Mouse (Mus musculus) neural tube, embryonic 12.5 days (tissue): ENCODE results near the gene Ercc1. TPM values are rescaled to one million over a fixed set of nuclear protein-coding genes. Genes with fewer than 3 reads are reported as not detected.

Experiments
- ATAC-seq: fragments of 200-750 bp; cut with Nextera tagmentation; 2 replicates; pipeline ENCODE4 v1.8.0; 2017; ENCODE audit warnings: low read depth, mild to moderate bottlenecking, moderate TSS enrichment, moderate library complexity; ENCODE audit not compliant: low FRiP score
- H3K27ac ChIP-seq: fragments of 300-500 bp; sonication (generic); 2 replicates; pipeline ENCODE4 v1.5.1; 2016
- H3K27me3 ChIP-seq: fragments of 300-500 bp; sonication (generic); replicated peaks from 2 replicates; pipeline ENCODE4 v1.6.1; 2016; ENCODE audit warnings: mild to moderate bottlenecking
- H3K36me3 ChIP-seq: fragments of 300-500 bp; sonication (generic); 2 replicates; pipeline ENCODE4 v1.6.1; 2016; ENCODE audit warnings: mild to moderate bottlenecking
- H3K4me1 ChIP-seq: fragments of 300-500 bp; sonication (generic); 2 replicates; pipeline ENCODE4 v1.6.1; 2016
- H3K4me2 ChIP-seq: fragments of 300-500 bp; sonication (generic); replicated peaks from 2 replicates; pipeline ENCODE4 v1.6.1; 2016; ENCODE audit warnings: mild to moderate bottlenecking
- H3K4me3 ChIP-seq: fragments of 300-500 bp; sonication (generic); 2 replicates; pipeline ENCODE4 v1.5.1; 2016
- H3K9ac ChIP-seq: fragments of 300-500 bp; sonication (generic); 2 replicates; pipeline ENCODE4 v1.6.1; 2016; ENCODE audit warnings: mild to moderate bottlenecking
- H3K9me3 ChIP-seq: fragments of 300-500 bp; sonication (generic); 2 replicates; pipeline ENCODE4 v1.6.1; 2016; ENCODE audit warnings: mild to moderate bottlenecking
- WGBS: fragments of 180-500 bp; shearing (Covaris S2); methylation state at CpG from one replicate; pipeline ENCODE4 v1.1.7; 2016; 5-methylcytosine and 5-hydroxymethylcytosine counted together
- polyA plus RNA-seq: library from polyadenylated mRNA; unstranded; fragments of >200 nt; fragmentation: Nextera tagmentation; extraction: Ambion mirVana; gene quantifications from 2 replicates; pipeline ENCODE4 v1.2.1, GENCODE M21; 2016

Gene Ercc1
- polyA plus RNA-seq, 1 experiment from 2014 or later = 103 TPM

DNA sequence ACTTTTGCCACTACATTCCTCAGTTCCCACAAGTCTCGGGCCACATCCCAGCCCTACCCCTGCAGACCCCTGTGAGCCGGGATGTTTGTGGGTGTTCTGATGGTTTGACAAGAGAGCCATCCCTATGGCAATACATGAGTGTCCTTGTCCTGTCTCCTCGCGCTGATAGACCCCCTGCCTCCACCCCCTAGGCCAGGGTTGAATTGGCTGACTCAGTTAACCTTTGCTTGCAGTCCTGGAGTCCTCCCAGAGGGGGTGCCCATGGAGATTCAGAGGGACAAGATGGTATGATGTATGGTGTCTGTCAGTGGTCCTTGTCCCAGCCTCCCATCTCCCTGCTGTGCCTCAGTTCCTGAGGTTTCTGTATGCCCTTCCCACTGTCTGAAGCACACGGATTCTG lies 30.5 kb upstream of the Ercc1 start:
- WGBS = 51% methylated on average over 5 of the region's 5 CpGs

DNA sequence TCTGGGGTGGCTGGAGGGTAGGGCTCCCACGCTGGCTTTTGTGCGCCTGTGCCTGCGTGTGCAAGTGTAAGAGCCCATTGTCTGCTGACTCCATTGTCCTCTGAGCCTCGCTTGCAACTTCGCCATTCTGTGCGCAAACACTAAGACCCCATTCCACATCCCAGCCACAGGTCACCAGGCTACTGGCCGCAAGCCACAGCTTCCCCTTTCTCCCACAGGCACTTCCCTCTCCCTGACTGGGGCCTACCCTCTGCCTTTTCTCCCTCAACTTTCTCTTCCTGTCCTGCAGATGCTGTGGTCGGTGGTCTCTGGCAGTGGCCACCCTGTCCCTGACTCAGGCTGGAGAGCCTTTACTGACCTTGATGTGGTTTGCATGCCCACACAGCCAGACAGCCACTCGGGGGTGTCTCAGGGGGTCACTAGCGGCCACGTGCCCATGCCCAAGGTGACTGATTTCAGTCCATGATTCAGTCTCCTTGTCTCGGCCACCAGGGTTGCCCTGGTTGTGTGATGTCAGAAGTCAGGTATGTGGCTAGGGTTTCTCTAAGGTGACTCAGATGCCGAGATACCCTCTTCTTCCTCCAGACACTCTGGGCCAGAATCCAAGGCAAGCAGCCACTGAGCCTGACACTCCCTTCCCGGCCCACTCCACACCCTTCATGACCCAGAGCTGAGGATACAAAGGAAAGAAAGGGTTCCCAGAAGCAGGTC lies 28.0 kb upstream of the Ercc1 start:
- H3K9me3 ChIP-seq = no peaks in the 10 kb centered on the region
- H3K4me3 ChIP-seq = no peak overlapping the region
- H3K4me1 ChIP-seq = peaks cover 15% of the 10 kb centered on the region
- peaks cover 41% of the 10 kb centered on the region for H3K27me3 ChIP-seq
- H3K4me2 ChIP-seq = no peak overlapping the region
- no peak overlapping the region for H3K27ac ChIP-seq
- no peak for ATAC-seq
- 49% methylated on average over 14 of the region's 14 CpGs for WGBS
- H3K36me3 ChIP-seq = no peaks in the 10 kb centered on the region
- H3K9ac ChIP-seq = 0 out of 2 replicates have a peak overlapping the region, but pooled peaks have one; percentile 13

More for the DNA sequence above, 30.5 kb upstream of the Ercc1 start:
- Histone ChIP-seq H3K4me3 (no peak overlapping the region), H3K4me1 (peaks cover 15% of the 10 kb centered on the region), H3K9ac (no peak overlapping the region), H3K36me3 (no peaks in the 10 kb centered on the region), H3K4me2 (no peak overlapping the region), H3K27ac (no peak overlapping the region), H3K9me3 (no peaks in the 10 kb centered on the region), H3K27me3 (peaks cover 44% of the 10 kb centered on the region)
- no peak for ATAC-seq

DNA sequence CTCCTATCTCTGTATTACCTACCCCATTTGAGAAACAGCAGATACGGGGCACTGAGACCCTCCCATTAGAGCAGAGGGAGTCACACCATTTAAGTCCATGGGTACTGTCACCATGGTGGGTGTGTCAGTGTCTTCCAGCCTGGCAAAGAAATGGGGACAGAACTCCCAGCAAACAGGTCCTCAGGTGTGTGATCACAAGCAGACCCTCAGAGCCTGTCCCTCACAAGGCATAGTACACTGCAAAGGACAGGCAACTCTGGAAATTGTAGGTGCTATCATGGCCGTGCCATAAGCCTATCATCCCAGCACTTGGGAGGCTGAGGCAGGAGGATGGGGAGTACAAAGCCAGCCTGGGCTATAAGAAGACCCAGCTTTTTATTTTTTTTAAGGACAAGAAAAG lies 26.4 kb upstream of the Ercc1 start:
- Histone ChIP-seq H3K9ac (no peak overlapping the region), H3K27ac (no peak overlapping the region), H3K4me3 (no peak overlapping the region), H3K27me3 (peaks cover 31% of the 10 kb centered on the region), H3K9me3 (no peaks in the 10 kb centered on the region), H3K36me3 (no peaks in the 10 kb centered on the region), H3K4me2 (no peak overlapping the region), H3K4me1 (peaks cover 15% of the 10 kb centered on the region)
- WGBS = 66% methylated on average over 2 of the region's 2 CpGs
- no peak for ATAC-seq

DNA sequence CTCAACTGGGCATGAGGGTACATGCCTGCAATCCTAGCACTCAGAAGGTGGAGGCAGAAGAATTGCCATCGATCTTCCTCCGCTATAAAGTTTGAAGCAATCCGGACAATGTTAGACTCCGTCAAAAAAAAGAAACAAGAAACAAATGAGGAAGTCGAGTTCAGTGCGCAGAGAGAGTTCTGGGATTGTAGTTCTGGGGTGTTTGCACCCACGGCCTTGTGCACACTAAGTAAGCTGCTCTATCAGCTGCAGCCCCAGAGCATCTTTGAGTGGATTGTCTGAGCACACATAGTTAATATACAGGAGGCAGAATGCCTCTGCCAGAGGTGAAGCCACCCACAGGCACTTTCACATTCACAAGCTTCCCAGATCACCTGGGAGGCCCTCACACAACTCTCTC lies 25.9 kb upstream of the Ercc1 start:
- no peak overlapping the region for H3K9ac ChIP-seq
- no peaks in the 10 kb centered on the region for H3K9me3 ChIP-seq
- no peaks in the 10 kb centered on the region for H3K36me3 ChIP-seq
- H3K4me3 ChIP-seq = no peak overlapping the region
- no peak overlapping the region for H3K4me2 ChIP-seq
- 81% methylated on average over 7 of the region's 7 CpGs for WGBS
- peaks cover 15% of the 10 kb centered on the region for H3K4me1 ChIP-seq
- H3K27ac ChIP-seq = no peak overlapping the region
- H3K27me3 ChIP-seq = peaks cover 27% of the 10 kb centered on the region
- no peak for ATAC-seq

DNA sequence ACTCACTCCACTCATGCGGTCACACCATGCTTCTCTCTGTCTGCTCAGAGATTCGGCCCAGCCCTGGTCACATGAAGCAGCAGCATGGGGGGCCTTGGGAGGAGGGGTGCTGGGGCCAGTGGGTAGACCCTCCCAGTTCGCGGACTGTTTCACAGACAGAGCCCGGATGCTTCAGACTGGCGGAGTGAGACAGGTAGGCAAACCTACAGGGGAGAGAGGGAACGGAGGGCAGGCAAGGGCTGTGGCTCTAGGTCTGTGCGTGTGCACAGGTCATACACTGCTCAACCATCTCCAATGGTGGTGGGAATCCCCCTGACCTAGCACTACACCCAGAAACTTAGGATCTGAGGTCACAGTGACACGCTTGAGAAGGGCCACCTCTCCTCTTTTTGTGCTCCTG lies 25.1 kb upstream of the Ercc1 start:
- peak overlapping the region; percentile 57 for H3K9ac ChIP-seq
- peaks cover 15% of the 10 kb centered on the region for H3K4me1 ChIP-seq
- peak overlapping the region; percentile 81 for H3K4me2 ChIP-seq
- peaks cover 21% of the 10 kb centered on the region for H3K27me3 ChIP-seq
- WGBS = 24% methylated on average over 9 of the region's 9 CpGs
- peak; percentile 77 for ATAC-seq
- H3K4me3 ChIP-seq = peak overlapping the region; percentile 41
- no peaks in the 10 kb centered on the region for H3K9me3 ChIP-seq
- no peak overlapping the region for H3K27ac ChIP-seq
- H3K36me3 ChIP-seq = no peaks in the 10 kb centered on the region

DNA sequence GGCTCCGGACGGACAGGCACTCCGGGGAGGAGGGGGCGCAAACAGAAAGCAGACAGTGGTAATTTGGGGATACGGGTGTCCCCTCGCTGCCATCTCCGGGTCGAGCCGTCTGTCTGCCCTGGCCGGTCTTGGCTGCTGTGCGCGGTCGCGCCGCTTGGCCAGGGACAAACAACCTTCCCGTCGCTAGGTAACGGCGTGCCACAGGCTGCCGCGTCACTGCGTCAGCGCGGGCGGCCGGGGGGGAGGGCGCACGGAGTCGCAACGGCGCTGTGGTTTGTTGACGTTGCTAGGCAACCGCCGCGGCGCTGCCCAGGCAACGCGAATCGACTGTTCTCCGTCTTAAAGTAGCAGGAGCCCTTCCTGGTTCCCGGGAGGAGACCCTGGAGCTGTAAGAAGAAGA lies 24.7 kb upstream of the Ercc1 start:
- H3K4me3 ChIP-seq = peak overlapping the region; percentile 41
- H3K27ac ChIP-seq = no peak overlapping the region
- H3K4me2 ChIP-seq = peak overlapping the region; percentile 81
- no peaks in the 10 kb centered on the region for H3K36me3 ChIP-seq
- H3K9ac ChIP-seq = peak overlapping the region; percentile 57
- H3K9me3 ChIP-seq = no peaks in the 10 kb centered on the region
- under 1% methylated on average over 41 of the region's 41 CpGs for WGBS
- ATAC-seq = peak; percentile 93
- peaks cover 21% of the 10 kb centered on the region for H3K27me3 ChIP-seq
- peaks cover 15% of the 10 kb centered on the region for H3K4me1 ChIP-seq

DNA sequence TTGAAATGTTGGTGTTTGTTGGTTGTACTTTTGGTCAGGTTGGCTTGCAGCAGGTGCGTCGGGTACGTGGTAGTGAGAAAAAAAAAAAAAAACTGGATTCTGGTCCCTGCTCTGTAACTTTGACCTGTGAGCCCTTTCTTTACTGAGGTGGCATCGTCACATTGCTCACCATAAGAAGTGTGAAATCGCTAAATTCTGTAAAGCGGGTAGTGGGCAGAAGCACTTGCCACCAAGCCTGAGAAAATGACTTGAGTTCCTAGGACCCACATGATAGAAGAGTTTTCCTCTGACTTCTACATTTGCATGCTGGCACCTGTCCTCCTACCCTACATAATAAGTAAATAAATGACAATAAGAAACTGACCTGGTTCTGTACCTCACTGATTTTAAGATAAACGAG lies 23.9 kb upstream of the Ercc1 start:
- no peak overlapping the region for H3K4me3 ChIP-seq
- H3K9ac ChIP-seq = no peak overlapping the region
- H3K36me3 ChIP-seq = no peaks in the 10 kb centered on the region
- no peak overlapping the region for H3K27ac ChIP-seq
- peak overlapping the region; percentile 81 for H3K4me2 ChIP-seq
- peaks cover 15% of the 10 kb centered on the region for H3K4me1 ChIP-seq
- WGBS = 40% methylated on average over 7 of the region's 7 CpGs
- no peaks in the 10 kb centered on the region for H3K9me3 ChIP-seq
- ATAC-seq = no peak
- peaks cover 21% of the 10 kb centered on the region for H3K27me3 ChIP-seq

DNA sequence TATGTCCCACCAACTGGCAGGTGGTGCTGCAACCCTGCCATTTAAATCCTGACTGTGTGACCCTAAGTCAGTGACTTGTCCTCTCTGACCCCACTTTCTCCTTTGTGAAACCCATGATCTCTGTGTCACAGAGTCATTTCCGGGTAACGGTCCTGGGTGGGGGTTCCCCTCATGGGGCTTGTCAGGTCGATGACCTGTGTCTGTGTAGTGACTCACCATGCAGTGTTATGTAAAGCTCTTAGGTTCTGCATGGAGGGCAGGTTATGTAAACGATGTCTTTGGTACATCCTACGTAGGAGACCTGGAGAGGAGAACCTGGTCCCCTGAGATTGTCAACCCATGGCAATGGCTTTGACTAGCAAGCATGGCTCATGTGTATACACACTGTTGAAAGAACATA lies 23.1 kb upstream of the Ercc1 start:
- Histone ChIP-seq H3K4me2 (no peak overlapping the region), H3K36me3 (no peaks in the 10 kb centered on the region), H3K9me3 (no peaks in the 10 kb centered on the region), H3K27me3 (peaks cover 21% of the 10 kb centered on the region), H3K4me3 (no peak overlapping the region), H3K4me1 (peaks cover 16% of the 10 kb centered on the region), H3K9ac (no peak overlapping the region), H3K27ac (no peak overlapping the region)
- 70% methylated on average over 5 of the region's 5 CpGs for WGBS
- no peak for ATAC-seq

DNA sequence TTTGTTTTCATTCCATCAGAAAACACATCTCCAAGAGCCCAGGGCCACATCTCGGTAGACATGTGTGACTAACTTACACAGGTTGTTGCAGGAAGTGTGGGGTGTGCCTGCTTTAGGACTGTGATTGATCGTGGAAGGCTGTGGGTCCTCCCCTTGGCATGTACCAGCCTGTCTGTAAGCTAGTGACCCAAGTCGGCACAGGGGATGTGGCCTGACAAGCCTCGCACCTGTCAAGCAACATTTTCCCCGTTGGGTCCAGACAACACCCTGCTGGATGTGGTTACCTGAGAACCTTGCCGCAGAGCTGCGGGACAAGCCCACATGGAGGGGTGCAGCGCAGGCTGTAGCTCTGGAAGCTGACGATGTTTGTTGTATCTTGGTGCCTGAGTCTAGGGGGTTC lies 22.1 kb upstream of the Ercc1 start:
- no peaks in the 10 kb centered on the region for H3K9me3 ChIP-seq
- ATAC-seq = no peak
- H3K4me1 ChIP-seq = peaks cover 24% of the 10 kb centered on the region
- H3K4me2 ChIP-seq = no peak overlapping the region
- H3K9ac ChIP-seq = no peak overlapping the region
- H3K27ac ChIP-seq = no peak overlapping the region
- H3K36me3 ChIP-seq = no peaks in the 10 kb centered on the region
- WGBS = 53% methylated on average over 9 of the region's 9 CpGs
- no peak overlapping the region for H3K4me3 ChIP-seq
- H3K27me3 ChIP-seq = peaks cover 18% of the 10 kb centered on the region

DNA sequence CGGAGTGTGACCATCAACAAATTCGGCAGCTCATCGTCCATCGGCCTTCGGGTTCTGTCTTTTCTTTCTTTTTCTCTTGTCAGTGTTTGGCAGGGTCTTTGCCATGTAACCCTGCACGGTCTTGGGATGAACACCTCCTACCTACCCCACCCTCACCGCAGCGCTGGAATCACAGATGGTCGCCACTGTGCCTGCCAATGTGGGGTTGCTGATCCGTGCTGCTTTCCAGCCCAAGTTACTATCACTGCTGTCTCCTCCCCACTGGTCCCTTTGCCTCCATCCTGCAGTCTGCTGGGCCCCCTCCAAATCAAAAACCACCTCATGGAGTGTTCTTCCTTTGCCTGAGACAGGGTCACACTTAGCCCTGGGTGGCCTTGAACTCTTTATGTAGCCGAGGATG lies 20.4 kb upstream of the Ercc1 start:
- Histone ChIP-seq H3K9ac (no peak overlapping the region), H3K4me3 (no peak overlapping the region), H3K36me3 (no peaks in the 10 kb centered on the region), H3K4me1 (peaks cover 24% of the 10 kb centered on the region), H3K27me3 (peaks cover 2% of the 10 kb centered on the region; the same call in 1 of the 2 replicates), H3K4me2 (no peak overlapping the region), H3K27ac (no peak overlapping the region), H3K9me3 (no peaks in the 10 kb centered on the region)
- WGBS = 86% methylated on average over 11 of the region's 11 CpGs
- no peak for ATAC-seq

DNA sequence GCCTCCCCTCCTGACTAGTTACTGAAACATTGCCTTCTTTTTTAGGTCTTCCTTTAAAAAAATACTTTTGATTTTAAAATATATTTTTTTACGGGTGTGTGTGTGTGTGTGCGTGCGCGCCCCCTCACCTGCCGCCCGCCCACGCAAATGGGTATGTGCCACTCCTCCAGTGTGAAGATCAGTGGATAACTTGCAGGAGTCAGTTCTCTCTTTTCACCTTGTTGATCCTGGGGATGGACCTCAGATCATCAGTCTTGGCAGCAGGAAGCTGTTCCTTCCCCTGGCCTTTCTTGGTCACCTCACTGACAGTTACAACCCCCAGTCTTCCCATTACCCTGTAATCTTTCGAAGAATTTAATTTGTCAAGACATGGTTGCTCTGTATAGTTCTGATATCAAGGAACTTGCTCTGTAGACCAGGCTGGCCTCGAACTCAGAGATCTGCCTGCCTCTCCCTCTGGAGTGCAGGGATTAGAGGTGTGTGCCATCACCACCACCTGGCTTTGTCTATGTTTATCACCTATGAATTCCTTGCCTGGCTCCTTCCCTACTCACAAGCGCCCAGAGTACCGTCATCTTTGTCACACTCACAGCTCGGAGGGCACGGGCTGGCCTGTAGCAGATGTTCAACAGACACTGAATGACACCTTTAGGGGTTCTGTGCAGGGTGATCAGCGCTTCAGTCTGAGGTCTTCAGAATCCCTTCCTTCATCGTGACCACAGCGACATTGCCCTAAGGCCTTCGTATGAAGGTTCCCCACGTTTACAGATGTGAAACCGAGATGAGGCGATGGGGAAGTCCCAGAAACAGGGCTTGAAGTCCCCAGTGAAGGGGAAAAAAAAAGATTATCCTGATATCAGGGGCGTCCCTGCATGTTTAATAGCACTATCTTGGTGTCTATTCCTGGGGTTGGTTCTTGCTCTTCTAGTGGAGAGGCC lies 19.0 kb upstream of the Ercc1 start:
- no peaks in the 10 kb centered on the region; the same call in 1 of the 2 replicates for H3K27me3 ChIP-seq
- H3K4me1 ChIP-seq = peaks cover 13% of the 10 kb centered on the region
- H3K4me3 ChIP-seq = no peak overlapping the region
- H3K36me3 ChIP-seq = no peaks in the 10 kb centered on the region
- no peak overlapping the region for H3K27ac ChIP-seq
- 75% methylated on average over 21 of the region's 21 CpGs for WGBS
- 0 out of 2 replicates have a peak overlapping the region, but pooled peaks have one; percentile 74 for H3K4me2 ChIP-seq
- no peak overlapping the region for H3K9ac ChIP-seq
- no peaks in the 10 kb centered on the region for H3K9me3 ChIP-seq
- ATAC-seq = no peak

DNA sequence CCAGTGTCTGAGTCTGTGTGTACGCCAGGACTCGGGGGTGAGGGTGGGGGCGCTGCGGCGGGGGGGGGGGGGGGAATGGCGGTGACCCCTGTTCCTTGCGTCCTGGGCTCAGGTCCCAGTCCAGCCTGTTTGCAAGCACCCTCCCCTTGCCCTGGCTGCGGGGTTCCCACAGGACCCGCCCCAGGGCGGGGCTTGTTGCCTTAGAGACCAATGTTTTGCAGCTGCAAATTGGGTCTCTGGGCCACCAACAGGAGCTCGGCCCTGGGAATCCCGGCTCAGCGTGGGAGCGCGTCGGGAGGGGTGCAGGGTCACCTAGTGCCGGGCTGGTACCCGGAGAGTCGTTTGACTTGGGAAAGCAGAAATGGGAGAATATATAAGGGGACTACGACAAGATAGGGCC lies 18.2 kb upstream of the Ercc1 start:
- WGBS = 0% methylated on average over 20 of the region's 20 CpGs
- Histone ChIP-seq H3K27me3 (no peaks in the 10 kb centered on the region; the same call in 1 of the 2 replicates), H3K4me2 (peak overlapping the region; percentile 74), H3K4me1 (peaks cover 13% of the 10 kb centered on the region), H3K36me3 (no peaks in the 10 kb centered on the region), H3K4me3 (peak overlapping the region; percentile 31), H3K27ac (no peak overlapping the region), H3K9ac (peak overlapping the region; percentile 42; the same call in 1 of the 2 replicates), H3K9me3 (no peaks in the 10 kb centered on the region)
- ATAC-seq = peak; percentile 67
